Mouse (Mus musculus): ENCODE data around the gene Oprm1.
"Not testable (repeated sequence)": the region's sequence is repeated elsewhere in the genome, so short reads cannot be mapped to it uniquely, and the experiment has no call there.

Gene Oprm1

GRCm38 (mm10) chr10:6977843-6978242 lies 219.5 kb downstream of the Oprm1 start:
- DNase-seq (ENCODE audit: low spot score in 2 of 2) = no peak

- DNase-seq (ENCODE audit: low spot score in 2 of 2) = no peak
Measured at GRCm38 (mm10) chr10:6978733-6979132, 220.4 kb downstream of the Oprm1 start.

DNA sequence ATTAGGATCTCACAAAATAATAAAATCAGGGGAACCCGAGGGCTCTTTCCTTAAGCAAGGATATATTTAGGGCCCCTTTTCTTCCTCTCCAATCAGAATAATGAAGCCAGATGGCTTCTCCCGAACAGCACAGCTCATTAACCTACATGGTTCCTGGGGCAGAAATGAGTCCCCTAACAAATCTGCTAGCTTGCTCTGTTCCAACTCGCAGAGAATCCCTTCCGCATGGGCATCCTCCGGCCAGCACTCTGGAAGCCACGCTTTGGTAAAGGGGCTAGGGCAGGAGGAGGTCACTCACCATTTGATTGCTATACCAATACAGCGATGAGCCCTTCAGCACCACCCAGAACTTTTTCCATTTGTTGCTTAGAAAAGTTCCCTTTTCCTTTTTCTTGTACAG lies 220.9 kb downstream of the Oprm1 start:
- DNase-seq (ENCODE audit: low spot score in 2 of 2) = no peak

GRCm38 (mm10) chr10:6979789-6980188 lies 221.5 kb downstream of the Oprm1 start:
- no peak for DNase-seq (ENCODE audit: low spot score in 2 of 2)

DNA sequence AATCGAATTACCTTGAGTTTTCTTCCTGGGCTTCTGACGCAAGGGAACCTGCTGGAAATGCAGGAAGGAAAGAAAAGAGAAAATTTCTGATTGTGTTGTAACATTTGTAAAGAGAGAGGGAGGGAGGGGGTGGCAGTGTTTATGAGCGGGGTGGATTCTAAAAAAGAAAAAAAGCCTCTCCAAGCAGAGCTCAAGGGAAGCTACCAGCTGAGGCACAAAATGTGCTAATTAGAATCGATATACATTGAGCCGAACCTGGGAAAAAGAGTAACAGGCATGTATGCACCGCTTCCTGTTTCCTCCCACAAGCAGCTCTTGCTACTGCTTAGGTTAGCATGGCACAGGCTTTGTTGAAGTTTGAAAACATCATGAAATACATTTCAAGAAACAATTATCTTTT lies 221.9 kb downstream of the Oprm1 start:
- no peak for DNase-seq (ENCODE audit: low spot score in 2 of 2)

GRCm38 (mm10) chr10:6982751-6983151 lies 224.4 kb downstream of the Oprm1 start:
- peak in 1 of 2 experiments; percentile 34 for DNase-seq (ENCODE audit: low spot score in 2 of 2)

DNA sequence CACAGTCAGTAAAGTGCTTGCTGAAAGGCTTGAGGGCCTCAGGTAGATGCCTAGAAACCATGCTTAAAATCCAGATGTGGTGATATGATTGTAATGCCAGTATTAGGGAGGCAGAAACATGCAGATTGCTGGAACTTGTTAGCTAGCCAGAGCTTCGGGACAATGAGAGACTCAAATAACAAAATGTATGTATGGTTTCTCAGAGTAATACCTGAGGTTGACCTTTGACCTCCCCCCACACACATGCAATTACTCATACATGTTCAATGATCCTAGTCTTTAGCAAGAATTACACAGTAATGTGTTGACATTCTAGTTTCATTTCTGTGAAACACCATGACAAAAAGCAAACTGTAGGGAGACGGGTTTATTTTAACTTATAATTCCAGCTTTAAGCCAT lies 225.1 kb downstream of the Oprm1 start:
- no peak for DNase-seq (ENCODE audit: low spot score in 2 of 2)

DNA sequence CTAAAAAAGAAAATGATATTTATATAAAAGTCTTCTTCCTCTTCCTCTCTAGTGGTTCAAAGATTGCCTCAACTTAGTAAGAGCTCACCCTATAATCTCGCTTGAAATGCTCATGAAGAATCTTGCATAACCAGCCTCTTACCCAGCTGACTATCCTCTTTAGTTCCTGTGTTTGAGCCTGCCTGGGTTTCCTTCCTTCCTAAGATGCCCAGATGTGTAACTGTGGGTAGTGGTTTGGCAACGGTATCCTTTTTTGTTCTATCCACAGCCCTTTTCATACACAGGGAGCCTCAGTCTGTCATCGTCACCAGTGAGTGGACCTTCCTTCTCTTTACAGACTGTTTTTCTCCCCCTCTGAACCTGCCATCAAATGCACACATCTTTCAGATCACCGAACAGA lies 227.9 kb downstream of the Oprm1 start:
- no peak for DNase-seq (ENCODE audit: low spot score in 2 of 2)

DNA sequence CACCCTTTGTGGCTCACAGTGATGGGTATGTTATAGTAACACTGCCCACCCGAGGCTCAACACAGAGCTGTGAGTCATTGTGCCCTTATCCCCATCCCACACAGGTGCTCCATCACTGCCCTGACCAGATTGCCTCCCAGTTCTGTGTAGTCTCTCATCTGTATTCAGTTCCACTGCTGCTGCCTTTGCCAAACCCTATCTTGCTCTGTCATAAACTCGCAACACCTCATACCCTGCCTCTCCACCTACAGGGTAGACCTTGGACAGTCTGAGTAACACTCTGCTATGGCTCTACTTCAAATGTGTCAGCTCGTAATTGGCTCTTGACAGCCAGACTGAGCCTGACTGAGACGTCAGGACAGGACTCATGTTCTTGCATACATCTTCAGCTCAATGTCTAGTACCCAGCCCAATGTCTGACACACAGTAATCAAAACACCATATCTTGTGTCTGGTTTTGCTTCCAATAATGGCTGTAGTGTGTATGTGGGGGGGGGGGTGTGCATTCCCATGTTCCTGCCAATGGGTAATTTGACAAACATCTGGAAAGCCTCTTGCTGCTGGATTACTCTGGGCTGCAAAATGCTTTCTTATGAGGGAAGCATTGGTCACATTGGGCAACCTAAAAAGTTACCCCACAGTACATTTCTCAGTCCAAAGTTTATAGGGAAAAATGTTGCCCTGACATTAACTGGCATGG lies 229.2 kb downstream of the Oprm1 start:
- DNase-seq (ENCODE audit: low spot score in 2 of 2) = no peak

DNA sequence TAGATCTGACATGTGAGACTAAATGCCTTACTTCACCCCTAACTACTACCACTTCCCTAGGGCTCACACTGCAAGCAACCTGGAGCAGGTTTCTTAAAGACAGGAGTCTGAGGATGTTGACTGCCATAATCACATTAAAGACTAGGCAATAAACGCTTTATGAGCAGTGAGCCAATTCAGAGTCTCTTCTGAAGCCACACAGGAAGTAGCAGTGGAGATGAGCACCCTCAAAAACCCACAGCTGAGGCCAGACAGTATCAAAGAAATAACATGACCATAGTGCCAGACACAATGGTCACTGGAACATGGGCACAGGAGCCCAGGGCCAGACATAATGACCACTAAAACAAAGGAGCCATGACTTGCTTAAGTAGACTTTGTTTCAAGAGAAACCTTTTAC lies 230.2 kb downstream of the Oprm1 start:
- no peak for DNase-seq (ENCODE audit: low spot score in 2 of 2)

- no peak for DNase-seq (ENCODE audit: low spot score in 2 of 2)
Measured at GRCm38 (mm10) chr10:6996895-6997294, 238.6 kb downstream of the Oprm1 start.

DNA sequence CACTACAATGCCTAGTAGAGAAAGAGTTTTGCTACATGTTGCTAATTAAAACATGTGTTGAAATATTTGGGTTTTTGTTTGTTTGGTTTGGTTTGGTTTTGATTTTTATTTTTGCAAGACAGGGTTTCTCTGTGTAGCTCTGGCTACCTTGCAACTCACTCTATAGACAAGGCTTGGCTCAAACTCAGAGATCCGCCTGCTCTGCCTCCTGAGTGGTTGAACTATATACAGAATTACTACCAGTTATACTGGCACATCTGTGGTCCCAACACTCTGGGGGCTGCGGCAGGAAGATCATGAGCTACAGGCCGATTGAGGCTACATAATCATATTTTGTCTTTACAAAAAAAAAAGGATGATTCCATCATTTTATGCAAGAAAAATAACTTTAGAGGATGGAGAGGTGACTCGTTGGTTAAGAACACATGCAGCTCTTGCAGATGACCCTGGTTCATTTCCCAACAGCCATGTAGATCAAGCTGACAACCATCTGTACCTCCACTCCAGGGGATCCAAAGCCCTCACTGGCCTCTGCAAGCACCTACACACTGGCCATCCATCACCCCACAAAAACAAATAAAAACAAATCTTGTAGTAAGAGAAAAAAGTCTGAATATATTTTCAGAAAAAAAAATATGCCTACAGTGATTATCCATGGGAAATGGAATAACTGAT lies 240.4 kb downstream of the Oprm1 start:
- DNase-seq (ENCODE audit: low spot score in 2 of 2) = no peak

- DNase-seq (ENCODE audit: low spot score in 2 of 2) = no peak
Measured at GRCm38 (mm10) chr10:6999355-6999754, 241.0 kb downstream of the Oprm1 start.

DNA sequence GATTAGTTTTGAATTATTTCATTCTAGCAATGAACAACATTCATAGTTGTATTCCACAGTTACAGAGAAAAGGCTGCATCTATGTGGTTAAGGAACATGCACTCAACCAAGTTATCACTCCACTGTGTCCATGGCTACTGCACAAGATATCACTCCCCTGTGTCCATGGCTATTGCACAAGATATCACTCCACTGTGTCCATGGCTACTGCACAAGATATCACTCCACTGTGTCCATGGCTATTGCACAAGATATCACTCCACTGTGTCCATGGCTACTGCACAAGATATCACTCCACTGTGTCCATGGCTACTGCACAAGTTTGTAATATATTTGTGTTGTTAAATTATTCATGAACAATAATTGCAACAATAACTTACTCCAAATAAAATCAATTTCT lies 245.6 kb downstream of the Oprm1 start:
- not testable (repeated sequence) for DNase-seq (ENCODE audit: low spot score in 2 of 2)

DNA sequence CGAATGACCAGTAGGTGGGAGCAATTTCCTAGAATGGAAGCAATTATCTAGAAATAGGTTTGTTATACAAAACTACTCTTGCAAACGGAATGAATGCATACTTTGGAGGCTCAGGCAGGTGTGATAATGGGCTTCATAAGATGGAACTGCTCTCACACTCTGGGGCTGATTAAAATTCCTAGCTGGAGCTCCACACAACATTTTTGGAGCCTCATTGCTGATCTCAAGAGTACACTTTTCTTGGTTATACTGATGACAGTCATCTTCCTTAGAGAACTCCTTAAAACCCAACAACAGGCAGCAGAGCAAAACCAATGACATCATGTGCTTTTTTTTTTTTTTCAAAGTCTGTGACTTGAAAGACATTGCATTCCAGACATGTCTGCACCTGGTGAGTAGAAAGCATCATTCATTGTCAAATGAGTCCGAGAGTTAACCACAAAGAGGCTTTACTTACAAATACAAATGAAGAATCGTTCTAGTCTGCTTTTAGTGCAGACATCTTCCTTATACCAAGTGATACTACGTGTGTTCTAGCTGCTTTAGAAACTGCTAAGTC lies 246.8 kb downstream of the Oprm1 start:
- DNase-seq (ENCODE audit: low spot score in 2 of 2) = no peak

DNA sequence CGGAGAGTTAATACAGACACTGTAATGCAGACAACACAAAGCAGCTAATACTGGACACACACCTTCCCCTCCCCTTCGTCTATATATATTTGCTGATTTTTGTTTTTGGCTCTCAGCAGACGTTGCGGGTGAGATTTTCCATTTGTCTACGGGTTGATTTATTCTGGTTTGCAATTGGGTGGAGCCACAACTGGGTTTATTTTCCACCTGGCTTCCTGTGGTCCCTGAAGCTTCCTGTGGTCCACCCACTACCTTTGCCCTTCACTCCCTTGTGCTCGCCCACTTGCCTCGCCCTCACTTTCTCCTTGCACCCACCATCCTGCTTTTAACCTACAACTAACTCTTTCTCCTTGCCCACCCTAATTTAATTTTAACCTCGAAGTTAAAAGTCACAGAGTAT lies 252.2 kb downstream of the Oprm1 start:
- no peak for DNase-seq (ENCODE audit: low spot score in 2 of 2)

- DNase-seq (ENCODE audit: low spot score in 2 of 2) = no peak
Measured at GRCm38 (mm10) chr10:7015199-7015598, 256.9 kb downstream of the Oprm1 start.

DNA sequence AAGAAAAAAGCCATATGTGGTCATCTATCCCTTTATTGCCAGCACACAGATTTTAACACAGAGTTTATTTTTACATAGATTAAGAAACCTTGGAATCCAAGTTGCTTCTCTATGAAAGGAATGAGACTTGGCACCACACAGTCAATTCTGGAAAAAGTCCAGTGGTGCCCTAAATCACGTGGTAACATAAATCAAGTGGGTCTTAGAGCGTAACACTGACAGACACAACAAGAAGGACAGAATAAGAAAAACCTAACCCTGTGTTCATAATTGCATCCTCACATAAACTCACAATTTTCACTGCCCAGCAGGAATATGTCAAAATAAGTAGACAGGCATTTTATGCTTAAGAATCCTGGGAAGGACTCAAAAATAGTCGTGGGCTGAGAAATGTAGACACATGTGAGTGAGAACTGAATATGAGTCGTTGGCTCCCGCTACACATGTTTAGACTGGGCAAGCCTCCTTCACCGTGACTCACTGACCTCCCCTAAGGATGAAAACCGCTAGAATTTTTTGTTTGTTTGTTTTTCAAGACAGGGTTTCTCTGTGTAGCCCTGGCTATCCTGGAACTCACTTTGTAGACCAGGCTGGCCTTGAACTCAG lies 261.6 kb downstream of the Oprm1 start:
- DNase-seq (ENCODE audit: low spot score in 2 of 2) = no peak

- DNase-seq (ENCODE audit: low spot score in 2 of 2) = no peak
Measured at GRCm38 (mm10) chr10:7020551-7020950, 262.2 kb downstream of the Oprm1 start.

GRCm38 (mm10) chr10:7025028-7025427 lies 266.7 kb downstream of the Oprm1 start:
- DNase-seq (ENCODE audit: low spot score in 2 of 2) = no peak

DNA sequence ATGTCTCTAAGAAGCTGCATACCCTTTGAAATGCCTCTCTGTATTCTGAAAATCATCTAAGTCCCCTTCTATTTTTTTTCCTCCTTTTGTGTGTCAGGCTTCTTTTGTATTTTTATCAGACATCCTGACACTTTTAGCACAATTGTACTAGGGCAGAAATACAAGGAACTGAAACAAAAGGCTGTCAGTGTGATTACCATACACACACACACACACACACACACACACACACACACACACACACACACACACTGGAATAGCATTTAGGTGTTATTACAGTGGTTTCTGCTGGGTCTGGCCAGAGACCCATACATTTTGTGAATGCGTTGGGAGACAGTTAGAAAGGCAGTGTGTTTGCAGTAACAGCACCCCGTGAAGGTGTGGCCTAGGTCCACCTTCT lies 275.2 kb downstream of the Oprm1 start:
- no peak for DNase-seq (ENCODE audit: low spot score in 2 of 2)

DNA sequence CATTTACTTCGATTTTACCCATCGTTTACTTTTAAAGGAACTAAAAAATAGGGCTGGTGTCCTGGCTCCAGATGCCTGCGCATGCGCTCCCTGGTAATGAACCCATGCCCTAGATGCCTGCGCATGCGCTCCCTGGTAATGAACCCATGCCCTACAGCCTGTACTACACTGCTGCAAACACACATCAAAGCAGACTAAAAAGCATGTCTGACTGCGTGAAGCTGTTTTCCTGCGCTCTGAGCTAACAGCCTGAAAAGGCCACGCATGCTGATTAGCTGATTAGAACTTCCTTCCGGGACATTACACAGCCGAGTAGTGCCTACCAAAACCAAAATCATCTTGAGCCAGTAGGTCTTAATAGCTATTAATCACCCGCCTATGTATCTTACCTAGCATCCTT lies 277.2 kb downstream of the Oprm1 start:
- DNase-seq (ENCODE audit: low spot score in 2 of 2) = no peak

GRCm38 (mm10) chr10:7037194-7037593 lies 278.9 kb downstream of the Oprm1 start:
- no peak for DNase-seq (ENCODE audit: low spot score in 2 of 2)

Data from spleen, postnatal 10 days (tissue).